Mouse (Mus musculus) cerebellum, postnatal 36 days (tissue): Measurements from ENCODE around the gene Oard1.

Experiments used
- DNase-seq, 2 experiments: peaks; one replicate each; pipeline ENCODE4 v3.0.0; 2021 to 2022; ENCODE audit warnings: mixed read lengths in 2 of 2

Gene Oard1

GRCm38 (mm10) chr17:48437421-48437911 lies 27.7 kb downstream of the Oard1 start:
- no peak for DNase-seq

- DNase-seq, result no peak
Measured at GRCm38 (mm10) chr17:48442745-48443457, 33.1 kb downstream of the Oard1 start.

GRCm38 (mm10) chr17:48443542-48444145 lies 33.8 kb downstream of the Oard1 start:
- no peak for DNase-seq

GRCm38 (mm10) chr17:48447675-48448074 lies 37.9 kb downstream of the Oard1 start:
- DNase-seq, result no peak

- DNase-seq, result no peak
Measured at GRCm38 (mm10) chr17:48450666-48451352, 41.0 kb downstream of the Oard1 start.

- no peak for DNase-seq
Measured at GRCm38 (mm10) chr17:48451353-48451675, 41.5 kb downstream of the Oard1 start, which contains the start of gene Tspo2. Gene Tspo2, minus strand, starts transcription at chr17:48451522.

- no peak for DNase-seq
Measured at GRCm38 (mm10) chr17:48451753-48452444, 42.1 kb downstream of the Oard1 start.

- no peak for DNase-seq
Measured at GRCm38 (mm10) chr17:48453489-48453888, 43.7 kb downstream of the Oard1 start.

- no peak for DNase-seq
Measured at GRCm38 (mm10) chr17:48454190-48454589, 44.4 kb downstream of the Oard1 start.

- DNase-seq, result no peak
Measured at GRCm38 (mm10) chr17:48454688-48455087, 44.9 kb downstream of the Oard1 start, which contains the start of gene Unc5cl. Gene Unc5cl, plus strand, starts transcription at chr17:48454901.

GRCm38 (mm10) chr17:48455955-48456354 lies 46.1 kb downstream of the Oard1 start:
- no peak for DNase-seq

- DNase-seq, result no peak
Measured at GRCm38 (mm10) chr17:48457971-48458653, 48.3 kb downstream of the Oard1 start.

- DNase-seq, result no peak
Measured at GRCm38 (mm10) chr17:48462096-48462495, 52.3 kb downstream of the Oard1 start.

- no peak for DNase-seq
Measured at GRCm38 (mm10) chr17:48463391-48463790, 53.6 kb downstream of the Oard1 start.
